Mouse (Mus musculus): ENCODE results near the gene Zfp606.

Gene Zfp606

GRCm38 (mm10) chr7:12478158-12479008 lies at the start of gene Zfp606:
Zfp606 (plus strand) TSS chr7:12478293.
- DNase-seq, result peak; percentile 90

GRCm38 (mm10) chr7:12479009-12479346 lies 885 bp downstream of the Zfp606 start:
- DNase-seq, result no peak

DNA sequence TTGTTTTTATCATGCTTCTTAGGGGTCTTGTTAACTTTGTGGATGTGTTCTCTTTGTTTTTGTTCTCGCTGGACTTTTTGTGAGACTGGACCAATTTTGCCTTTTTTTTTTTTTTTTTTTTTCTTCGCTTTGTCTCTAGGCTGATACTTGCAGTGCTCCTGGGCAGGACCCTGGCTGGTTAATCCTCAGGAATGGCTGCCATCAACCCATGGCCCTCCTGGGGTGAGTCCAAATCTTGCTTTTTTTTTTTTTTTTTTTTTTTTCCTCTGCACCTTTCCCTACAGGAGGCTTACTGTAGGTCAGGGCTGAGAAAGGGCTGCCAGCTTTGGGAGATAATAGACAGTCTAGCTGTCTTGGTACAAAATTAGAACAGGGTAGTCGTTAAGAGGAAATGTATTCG lies 1.4 kb downstream of the Zfp606 start:
- no peak for DNase-seq

- no peak for DNase-seq
Measured at GRCm38 (mm10) chr7:12483771-12484170, 5.7 kb downstream of the Zfp606 start.

DNA sequence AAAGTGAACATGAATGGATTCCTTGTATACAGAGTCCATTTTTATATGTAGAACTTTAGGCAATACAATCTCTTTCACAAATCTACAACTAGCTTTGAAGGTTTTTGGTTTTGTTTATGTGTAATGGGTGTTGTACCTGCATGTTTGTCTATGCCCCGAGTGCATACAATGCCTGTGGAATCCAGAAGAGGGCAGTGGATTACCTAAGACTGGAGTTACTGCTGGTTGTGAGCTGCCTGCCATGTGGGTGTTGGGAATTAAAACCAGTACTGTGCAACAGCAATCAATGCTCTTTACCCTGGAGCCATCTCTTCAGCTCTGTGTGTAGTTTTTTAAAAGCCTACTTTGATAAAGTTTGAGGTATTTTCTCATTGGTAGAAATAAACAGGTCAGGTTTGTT lies 7.9 kb downstream of the Zfp606 start:
- no peak for DNase-seq

- DNase-seq, result no peak
Measured at GRCm38 (mm10) chr7:12486691-12487090, 8.6 kb downstream of the Zfp606 start.

DNA sequence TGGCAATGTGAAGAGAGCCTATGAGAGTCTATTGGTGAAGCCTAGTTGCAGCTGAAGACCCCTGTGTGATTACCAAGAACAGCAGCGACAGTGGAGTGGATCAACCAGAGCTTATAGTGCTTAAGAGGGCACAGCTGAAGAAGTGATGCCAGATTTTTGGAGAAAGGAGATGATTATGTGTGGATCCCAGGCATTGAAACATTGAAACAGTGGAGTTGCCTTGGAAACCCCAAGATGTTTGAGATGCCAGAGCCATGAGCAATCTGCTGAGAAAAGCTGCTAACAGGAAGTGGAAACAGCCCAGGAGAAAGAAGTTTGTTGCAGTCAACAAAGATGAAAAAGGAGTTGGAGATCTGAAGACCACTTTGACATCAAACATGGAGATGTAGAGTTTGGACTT lies 32.8 kb downstream of the Zfp606 start:
- DNase-seq, result no peak

DNA sequence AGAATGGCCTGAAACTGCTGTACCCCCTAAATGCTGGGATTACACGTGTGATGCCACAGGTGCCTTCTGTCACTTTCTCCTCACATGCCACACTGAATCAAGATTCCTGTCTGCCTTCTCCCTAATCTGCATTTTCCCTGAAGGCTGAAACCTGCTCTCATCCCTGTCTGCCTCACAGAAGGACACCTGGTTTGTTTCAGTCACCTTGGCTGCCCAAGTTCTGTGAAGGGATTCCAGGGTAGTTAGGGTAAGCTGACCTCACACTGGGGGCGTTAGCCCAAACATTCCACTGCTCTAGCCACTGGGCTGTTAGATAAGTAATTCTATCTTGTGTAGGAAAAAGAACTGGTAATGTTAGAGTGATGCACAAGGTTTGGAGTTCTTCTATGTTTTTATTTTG lies 34.1 kb downstream of the Zfp606 start, which contains the start of gene 2900092C05Rik:
2900092C05Rik (plus strand) TSS at position 301 of the 400 bp plus-strand sequence.
- no peak for DNase-seq

Measured in kidney, adult 11 months (tissue).